Mouse (Mus musculus) left cerebral cortex, postnatal 4 days (tissue): ENCODE results near the gene Pde6b. TPM values are rescaled to one million over a fixed set of nuclear protein-coding genes. Genes with fewer than 3 reads are reported as not detected.
A peak's percentile ranks its signal among the peaks of the same experiment; 100 is the strongest.

Experiments
- DNase-seq: peaks from one replicate; pipeline ENCODE4 v3.0.0-alpha.2; 2022
- intact Hi-C: fragments of 180-260 bp; cut with DNase I; formaldehyde crosslinking; loops from one replicate; pipeline ENCODE4 v1.15.1; 2025
- total RNA-seq, 2 experiments: library from RNA; stranded (reverse); gene quantifications; 2 replicates each; pipeline ENCODE4 v1.2.3; 2021

Pde6b gene
- total RNA-seq, 2 experiments from 2014 or later, result not detected

- intact Hi-C loops, result no loop called here
- no peak for DNase-seq
These were observed 1.7 kb upstream of the Pde6b start for GRCm38 (mm10) chr5:108386449-108386848.

GRCm38 (mm10) chr5:108389744-108390143, 1.6 kb downstream of the Pde6b start:
- intact Hi-C loops, result no loop called here
- no peak for DNase-seq

DNA sequence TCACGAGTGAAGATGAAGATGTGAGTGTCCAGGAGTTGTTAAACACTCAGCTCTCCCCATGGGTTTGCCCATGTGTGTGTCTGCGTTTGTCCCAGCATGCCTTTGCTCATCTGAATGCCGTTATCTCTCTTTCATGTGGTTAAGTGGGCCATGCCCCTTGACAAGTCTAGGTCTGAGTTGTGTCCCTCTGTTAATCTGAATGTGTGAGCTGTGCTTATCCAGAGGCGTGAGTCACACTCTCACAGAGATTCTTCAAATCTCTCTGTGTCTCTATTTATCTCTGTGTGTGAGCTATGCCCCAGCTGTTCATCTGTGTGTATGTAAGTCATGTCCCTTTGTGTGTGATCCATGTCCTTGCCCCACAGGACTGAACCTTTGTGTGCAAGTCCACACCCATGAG, 15.3 kb downstream of the Pde6b start:
- DNase-seq, result no peak
- intact Hi-C loops, result no loop called here

DNA sequence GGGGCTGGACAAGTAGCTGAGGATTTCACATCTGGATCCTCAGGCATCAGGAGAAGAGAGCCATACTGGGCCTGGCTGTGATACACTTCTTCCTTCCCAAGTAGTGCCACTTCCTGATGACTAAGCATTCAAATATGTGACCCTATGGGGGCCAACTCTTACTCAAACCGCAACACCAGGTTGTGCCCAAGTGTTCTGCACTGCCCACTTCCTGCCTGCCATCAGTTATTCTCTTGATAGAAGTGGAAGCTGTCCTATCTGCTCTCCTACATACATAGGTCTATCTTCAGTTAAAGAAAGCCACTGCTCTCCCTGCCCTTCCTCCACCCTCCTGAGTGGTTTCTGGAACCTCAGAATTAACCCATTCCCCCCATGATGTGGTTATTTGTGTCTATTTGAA, 17.3 kb downstream of the Pde6b start:
- DNase-seq, result no peak
- intact Hi-C loops, result no loop called here

DNA sequence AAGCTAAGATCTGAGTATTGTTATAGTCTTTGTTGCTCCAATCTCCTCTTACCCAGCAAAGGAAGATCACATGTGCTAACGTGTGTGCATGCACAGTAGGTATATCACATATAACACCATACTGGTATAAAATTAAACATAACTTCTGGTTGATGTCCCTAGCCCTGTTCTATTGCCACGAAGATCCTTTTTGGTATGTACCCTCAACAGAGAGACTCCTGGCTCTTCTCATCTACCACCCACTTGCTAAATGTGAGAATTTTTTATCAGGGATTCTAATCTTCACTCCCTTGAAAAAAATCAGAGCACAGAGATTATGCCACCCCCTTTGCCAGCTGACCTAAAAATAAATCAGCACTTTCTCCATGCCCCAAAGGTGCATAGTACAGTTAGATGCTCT, 18.8 kb downstream of the Pde6b start:
- intact Hi-C loops, result no loop called here
- DNase-seq, result no peak

- no peak for DNase-seq
- intact Hi-C loops, result no loop called here
These were observed 26.5 kb downstream of the Pde6b start for GRCm38 (mm10) chr5:108414711-108415110.

DNA sequence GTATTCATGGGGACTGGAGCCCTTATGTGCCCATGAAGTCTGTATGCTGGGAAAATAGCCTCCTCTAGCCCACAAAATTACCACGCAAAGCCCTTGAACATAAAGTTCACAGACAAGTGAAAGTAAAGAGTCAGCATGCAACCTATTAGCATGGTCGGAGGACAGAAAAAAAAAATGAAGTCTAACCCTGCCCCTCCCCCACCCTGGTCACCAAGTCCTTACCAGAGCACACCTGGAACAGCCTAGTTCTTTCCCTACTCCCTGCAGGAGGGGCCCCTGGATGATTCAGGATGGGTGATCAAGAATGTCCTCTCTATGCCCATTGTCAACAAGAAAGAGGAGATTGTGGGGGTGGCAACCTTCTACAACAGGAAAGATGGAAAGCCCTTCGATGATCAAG, 34.5 kb downstream of the Pde6b start:
- intact Hi-C loops, result no loop called here
- no peak for DNase-seq

DNA sequence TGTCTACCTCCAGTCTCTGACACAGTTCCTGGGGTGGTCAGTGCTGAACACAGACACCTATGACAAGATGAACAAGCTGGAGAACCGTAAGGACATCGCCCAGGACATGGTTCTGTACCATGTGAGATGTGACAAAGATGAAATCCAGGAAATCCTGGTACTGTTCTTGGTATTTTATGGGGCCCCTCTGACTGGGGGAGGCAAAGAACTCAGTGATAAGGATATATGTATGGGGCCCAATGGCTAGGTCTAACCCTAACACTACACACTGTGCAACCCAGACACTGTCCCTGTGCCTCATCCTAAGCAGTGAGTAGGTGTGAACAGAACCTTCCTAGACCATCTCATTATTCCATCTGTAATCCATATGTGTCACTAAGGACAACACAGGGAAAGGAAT, 35.2 kb downstream of the Pde6b start:
- intact Hi-C loops, result no loop called here
- no peak for DNase-seq

- peak; percentile 34 for DNase-seq
- intact Hi-C loops, result no loop called here
These were observed 39.0 kb downstream of the Pde6b start for GRCm38 (mm10) chr5:108427186-108427585.

GRCm38 (mm10) chr5:108431196-108431595, 43.0 kb downstream of the Pde6b start:
- DNase-seq, result no peak
- intact Hi-C loops, result no loop called here

- peak; percentile 92 for DNase-seq
- intact Hi-C loops, result no loop called here
These were observed 45.8 kb downstream of the Pde6b start, which contains the start of gene Atp5k for GRCm38 (mm10) chr5:108433804-108434587. Gene Atp5k (minus strand): TSS chr5:108434448.

- DNase-seq, result no peak
- intact Hi-C loops, result no loop called here
These were observed 47.9 kb downstream of the Pde6b start for GRCm38 (mm10) chr5:108436101-108436500.

DNA sequence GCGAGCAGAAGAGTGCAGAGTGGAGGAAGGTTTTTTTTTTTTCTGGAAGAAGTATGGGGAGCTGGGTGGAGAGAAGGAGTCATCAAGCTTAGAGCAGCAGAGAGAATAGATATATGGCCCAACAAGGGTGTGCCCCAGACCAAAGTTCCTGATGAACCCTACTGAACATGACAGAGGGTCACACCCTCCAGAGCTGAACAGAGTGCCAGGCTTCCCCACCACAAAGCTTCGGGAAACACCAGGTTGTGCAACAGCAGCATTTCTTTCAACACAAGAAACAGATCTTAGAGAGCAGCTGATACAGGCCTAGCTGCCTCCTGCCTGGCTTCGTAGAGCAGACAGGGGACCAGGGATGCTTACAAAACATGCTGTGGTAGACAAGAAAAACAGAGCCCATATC, 58.8 kb downstream of the Pde6b start:
- intact Hi-C loops, result no loop called here
- DNase-seq, result no peak

DNA sequence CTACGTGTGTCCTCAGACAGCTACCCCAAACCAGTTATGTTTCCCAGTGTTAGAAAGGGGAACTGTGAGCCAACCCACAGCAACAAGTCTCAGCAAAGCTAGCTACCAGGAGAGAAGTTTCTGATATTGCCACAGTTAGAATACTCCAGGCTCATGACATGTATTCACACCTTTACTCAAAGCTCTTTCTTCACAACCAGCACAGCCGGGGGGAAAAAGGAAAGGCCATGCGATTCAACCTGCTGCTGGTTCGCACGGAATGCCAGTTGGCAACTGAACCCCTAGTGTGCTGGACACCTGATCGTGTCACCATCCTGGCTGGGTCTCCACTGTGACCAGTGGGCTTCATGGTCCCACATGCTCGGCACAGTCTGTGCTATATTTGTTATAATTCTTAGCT, 59.7 kb downstream of the Pde6b start:
- intact Hi-C loops, result no loop called here
- DNase-seq, result no peak

DNA sequence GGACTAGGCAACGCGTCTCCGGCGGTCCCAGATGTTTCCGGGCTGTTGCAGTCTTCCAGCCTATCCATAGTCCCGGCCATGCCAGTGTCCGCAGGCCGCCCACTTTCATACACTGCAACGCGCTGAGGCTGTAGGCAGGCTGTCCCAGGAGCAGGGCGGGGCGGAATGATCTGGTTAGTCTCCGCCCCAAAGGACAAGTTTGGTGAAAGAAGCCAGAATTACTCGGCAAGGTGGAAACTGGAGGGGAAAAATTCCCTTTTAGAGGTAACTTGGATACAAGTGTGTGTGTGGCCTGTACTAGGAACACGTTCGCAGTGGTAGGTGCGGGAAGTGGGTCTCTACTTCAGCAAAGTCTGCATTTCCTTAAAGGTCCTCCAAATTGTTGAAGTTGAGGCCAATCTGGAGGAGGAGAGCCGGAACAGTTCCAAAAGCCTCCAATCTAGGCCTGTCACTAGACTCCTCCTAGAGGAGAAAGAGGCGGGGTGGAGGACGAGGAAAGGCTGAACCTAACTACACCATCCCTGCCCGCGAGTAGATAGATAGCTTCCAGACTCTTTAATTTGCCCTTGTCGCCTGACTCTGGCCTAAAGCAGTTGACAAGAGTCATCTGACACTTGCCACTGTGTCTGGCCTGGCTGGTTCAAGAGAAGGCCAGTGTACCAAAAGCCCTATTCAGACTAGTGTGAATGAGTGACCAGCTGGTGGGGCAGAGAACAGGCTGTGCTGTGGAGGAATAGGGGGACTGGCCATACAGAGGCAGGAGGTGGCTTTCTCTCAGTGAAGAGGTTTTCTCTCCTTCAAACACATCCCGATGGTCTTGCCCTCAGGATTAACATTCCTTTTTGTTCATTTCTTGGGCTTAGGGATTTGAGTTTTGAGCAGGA, 60.8 kb downstream of the Pde6b start, which contains the start of gene Mfsd7a:
TSS of gene Mfsd7a (minus strand) at position 107 of the 884 bp plus-strand sequence.
- DNase-seq, result peak; percentile 24

GRCm38 (mm10) chr5:108450837-108451540, 62.8 kb downstream of the Pde6b start:
- no peak for DNase-seq
- intact Hi-C loops, result no loop called here

More for the DNA sequence above, 60.8 kb downstream of the Pde6b start, which contains the start of gene Mfsd7a:
- intact Hi-C loops, result no loop called here

DNA sequence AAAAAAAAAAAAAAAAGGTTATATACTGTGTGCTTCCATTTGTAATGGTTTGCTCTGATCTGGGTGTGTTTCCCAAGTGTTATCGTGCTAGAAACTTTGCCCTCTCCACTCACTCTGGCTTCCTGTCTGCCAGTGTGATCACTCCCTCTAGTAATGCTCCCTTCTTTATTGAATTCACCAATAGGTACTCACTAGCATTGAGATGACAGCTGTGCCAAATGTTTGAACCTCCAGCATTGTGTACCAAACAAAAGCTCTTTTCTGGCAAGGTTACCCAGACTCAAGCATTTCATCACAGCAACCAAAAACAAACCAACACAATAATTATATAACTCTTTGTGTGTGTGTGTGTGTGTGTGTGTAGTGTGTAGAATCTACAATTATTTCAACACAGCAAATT, 63.4 kb downstream of the Pde6b start:
- intact Hi-C loops, result no loop called here
- no peak for DNase-seq

GRCm38 (mm10) chr5:108452422-108452821, 64.2 kb downstream of the Pde6b start:
- DNase-seq, result no peak
- intact Hi-C loops, result no loop called here

GRCm38 (mm10) chr5:108454094-108454493, 65.9 kb downstream of the Pde6b start:
- intact Hi-C loops, result no loop called here
- no peak for DNase-seq

GRCm38 (mm10) chr5:108458706-108459105, 70.5 kb downstream of the Pde6b start:
- DNase-seq, result no peak
- intact Hi-C loops, result no loop called here

- intact Hi-C loops, result no loop called here
These were observed 72.3 kb downstream of the Pde6b start for GRCm38 (mm10) chr5:108460461-108460860.

More at GRCm38 (mm10) chr5:108460461-108460860, 72.3 kb downstream of the Pde6b start:
- no peak for DNase-seq
